Mouse (Mus musculus) liver, embryonic 14.5 days (tissue): ENCODE measurements around the gene Sema5a. TPM values are rescaled to one million over a fixed set of nuclear protein-coding genes. Genes with fewer than 3 reads are reported as not detected.

Source experiments
- ATAC-seq: fragments of 200-750 bp; cut with Nextera tagmentation; 2 replicates; pipeline ENCODE4 v1.8.0; 2017; ENCODE audit warnings: moderate number of reproducible peaks, mild to moderate bottlenecking, moderate library complexity; ENCODE audit not compliant: insufficient read depth
- DNase-seq, 3 experiments: peaks; one replicate each; pipeline ENCODE4 v3.0.0-alpha.2; 2012 to 2013; ENCODE audit warnings: low read depth in 3 of 3, low spot score in 3 of 3
- H3K27ac ChIP-seq: fragments of 300-500 bp; sonication (generic); 2 replicates; pipeline ENCODE4 v1.5.1; 2014; ENCODE audit warnings: moderate library complexity, mild to moderate bottlenecking, control low read depth, inconsistent platforms
- H3K27me3 ChIP-seq: fragments of 300-500 bp; sonication (generic); 2 replicates; pipeline ENCODE4 v1.6.1; 2014; ENCODE audit warnings: mild to moderate bottlenecking, low read length, moderate library complexity; ENCODE audit not compliant: control insufficient read depth, insufficient read depth
- H3K36me3 ChIP-seq: fragments of 300-500 bp; sonication (generic); replicated peaks from 2 replicates; pipeline ENCODE4 v1.6.1; 2014; ENCODE audit warnings: low read depth; ENCODE audit not compliant: control insufficient read depth, insufficient read depth
- H3K4me1 ChIP-seq, 2 experiments: fragments of 200-500 bp in 1 of 2; fragments of 300-500 bp in 1 of 2; sonication (generic) in 1 of 2; replicated peaks; 2 replicates each; pipeline ENCODE4 v1.6.1; 2012 to 2014; ENCODE audit warnings: antibody characterized with exemption in 1 of 2, inconsistent platforms in 1 of 2, low read length in 1 of 2; ENCODE audit not compliant: control insufficient read depth in 2 of 2, insufficient read depth in 2 of 2
- H3K4me2 ChIP-seq: fragments of 300-500 bp; sonication (generic); 2 replicates; pipeline ENCODE4 v1.6.1; 2014; ENCODE audit warnings: low read depth, mild to moderate bottlenecking, control low read depth, moderate library complexity
- H3K4me3 ChIP-seq, 2 experiments: fragments of 200-500 bp in 1 of 2; fragments of 300-500 bp in 1 of 2; sonication (generic) in 1 of 2; 2 replicates each; pipeline ENCODE4 v1.5.1; 2012 to 2014; ENCODE audit warnings: low read depth in 2 of 2, low read length in 2 of 2, mild to moderate bottlenecking in 2 of 2, control low read depth in 1 of 2, inconsistent platforms in 1 of 2, moderate library complexity in 1 of 2; ENCODE audit not compliant: insufficient read depth in 1 of 2
- H3K9ac ChIP-seq: fragments of 300-500 bp; sonication (generic); replicated peaks from 2 replicates; pipeline ENCODE4 v1.6.1; 2014; ENCODE audit warnings: mild to moderate bottlenecking, control low read depth, moderate library complexity
- H3K9me3 ChIP-seq: fragments of 300-500 bp; sonication (generic); 2 replicates; pipeline ENCODE4 v1.6.1; 2016; ENCODE audit warnings: low read length, mixed read lengths; ENCODE audit not compliant: control insufficient read depth
- CTCF ChIP-seq: IDR thresholded peaks from 2 replicates; pipeline ENCODE4 v1.5.1; 2016; ENCODE audit warnings: antibody characterized with exemption, low read depth, control low read depth
- EP300 ChIP-seq: IDR thresholded peaks from 2 replicates; pipeline ENCODE4 v1.6.1; 2016; ENCODE audit warnings: antibody characterized with exemption, low read depth
- WGBS: fragments of 180-500 bp; shearing (Covaris S2); extraction: QIAGEN DNeasy Blood & Tissue Kit; methylation state at CpG from one replicate; pipeline ENCODE4 v1.1.7; 2014; ENCODE audit not compliant: insufficient replicate concordance; 5-methylcytosine and 5-hydroxymethylcytosine counted together
- polyA plus RNA-seq, 2 experiments: library from polyadenylated mRNA; depleted of rRNA in 1 of 2; stranded (reverse) in 1 of 2; unstranded in 1 of 2; fragments of >200 nt; fragmentation: Nextera tagmentation in 1 of 2; extraction: Ambion mirVana in 1 of 2; gene quantifications; 2 replicates each; pipeline versions ENCODE4 v1.2.1 to v1.2.3; 2012 to 2014

The Sema5a gene
- polyA plus RNA-seq, 2 experiments, result 0.29 to 0.35 TPM

GRCm38 (mm10) chr15:32647061-32647687, 402.6 kb downstream of the Sema5a start:
- Histone ChIP-seq H3K27ac (no peak overlapping the region), H3K27me3 (no peaks in the 10 kb centered on the region), H3K36me3 (no peaks in the 10 kb centered on the region), H3K4me2 (no peak overlapping the region), H3K4me3 (no peak overlapping the region), H3K9ac (no peak overlapping the region), H3K4me1 (no peaks in the 10 kb centered on the region), H3K9me3 (no peaks in the 10 kb centered on the region)
- ATAC-seq, result no peak
- TF ChIP-seq CTCF (no peak), EP300 (no peak)
- 38% methylated on average over 1 of the region's 1 CpGs for WGBS
- no peak for DNase-seq

DNA sequence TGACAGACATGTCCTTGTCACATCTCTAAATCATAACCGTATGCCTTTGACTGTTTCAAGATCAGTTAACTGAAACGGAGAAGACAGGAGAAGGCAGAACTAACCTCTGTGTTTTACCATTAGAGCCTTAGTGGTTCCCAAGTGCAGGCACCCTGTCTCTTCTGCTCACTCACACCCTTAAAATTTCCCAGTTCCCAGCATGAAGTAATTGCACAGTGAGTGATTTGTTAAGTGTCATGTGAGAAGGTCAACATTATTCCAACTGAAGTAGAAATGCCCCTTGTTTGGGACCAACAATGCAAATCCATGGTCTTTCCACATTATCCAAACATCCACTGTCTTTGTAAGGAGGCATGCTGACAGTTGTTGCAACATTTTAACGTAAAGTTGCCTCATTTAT, 409.4 kb downstream of the Sema5a start:
- DNase-seq (no peak), ATAC-seq (no peak)
- no peaks in the 10 kb centered on the region for H3K4me1 ChIP-seq
- H3K4me3 ChIP-seq, result no peak overlapping the region
- no peak overlapping the region for H3K27ac ChIP-seq
- H3K4me2 ChIP-seq, result no peak overlapping the region
- no peaks in the 10 kb centered on the region for H3K9me3 ChIP-seq
- TF ChIP-seq EP300 (no peak), CTCF (no peak)
- no peak overlapping the region for H3K9ac ChIP-seq
- H3K36me3 ChIP-seq, result no peaks in the 10 kb centered on the region
- 63% methylated on average over 3 of the region's 3 CpGs for WGBS
- H3K27me3 ChIP-seq, result no peaks in the 10 kb centered on the region

DNA sequence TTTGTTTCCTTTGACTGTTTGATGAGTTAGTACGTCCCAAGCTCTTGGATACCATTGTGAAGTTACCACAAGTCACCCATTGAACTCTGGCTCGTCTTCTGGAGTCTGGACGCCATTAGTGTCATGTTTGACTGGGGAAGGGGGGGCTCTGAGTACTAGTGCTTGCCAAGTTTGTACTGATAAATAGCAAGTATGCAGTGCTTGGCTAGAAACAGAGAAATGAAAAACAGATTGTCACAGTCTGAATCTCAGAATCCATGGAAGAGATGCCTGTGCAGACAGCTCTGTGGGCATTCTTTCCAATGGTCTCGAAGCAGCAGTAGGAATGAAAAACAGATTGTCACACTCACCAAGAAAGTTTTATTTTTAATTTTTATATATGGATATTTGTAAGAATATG, 411.4 kb downstream of the Sema5a start:
- H3K27ac ChIP-seq, result no peak overlapping the region
- no peak for TF ChIP-seq CTCF
- no peak for TF ChIP-seq EP300
- no peaks in the 10 kb centered on the region for H3K4me1 ChIP-seq
- 49% methylated on average over 4 of the region's 4 CpGs for WGBS
- no peak overlapping the region for H3K4me3 ChIP-seq
- no peaks in the 10 kb centered on the region for H3K36me3 ChIP-seq
- H3K4me2 ChIP-seq, result no peak overlapping the region
- ATAC-seq (no peak), DNase-seq (no peak)
- H3K9me3 ChIP-seq, result no peaks in the 10 kb centered on the region
- H3K9ac ChIP-seq, result no peak overlapping the region
- no peaks in the 10 kb centered on the region for H3K27me3 ChIP-seq

GRCm38 (mm10) chr15:32676446-32676845, 431.8 kb downstream of the Sema5a start:
- Histone ChIP-seq H3K27ac (no peak overlapping the region), H3K9me3 (no peaks in the 10 kb centered on the region), H3K4me2 (no peak overlapping the region), H3K36me3 (no peaks in the 10 kb centered on the region), H3K9ac (no peak overlapping the region), H3K4me3 (no peak overlapping the region), H3K27me3 (no peaks in the 10 kb centered on the region), H3K4me1 (no peaks in the 10 kb centered on the region)
- no peak for ATAC-seq
- TF ChIP-seq CTCF (no peak), EP300 (no peak)
- 47% methylated on average over 1 of the region's 1 CpGs for WGBS
- no peak for DNase-seq

GRCm38 (mm10) chr15:32685152-32685551, 440.5 kb downstream of the Sema5a start:
- Histone ChIP-seq H3K9me3 (no peaks in the 10 kb centered on the region), H3K27ac (no peak overlapping the region), H3K4me3 (no peak overlapping the region), H3K4me2 (no peak overlapping the region), H3K4me1 (no peaks in the 10 kb centered on the region), H3K9ac (no peak overlapping the region), H3K36me3 (no peaks in the 10 kb centered on the region), H3K27me3 (no peaks in the 10 kb centered on the region)
- 47% methylated on average over 4 of the region's 4 CpGs for WGBS
- ATAC-seq (no peak), DNase-seq (no peak)
- TF ChIP-seq EP300 (no peak), CTCF (no peak)
